Mouse (Mus musculus) lung, adult 10 weeks (tissue): ENCODE results near the gene Lrrtm1. TPM values are rescaled to one million over a fixed set of nuclear protein-coding genes. Genes with fewer than 3 reads are reported as not detected.

Experiments used
- polyA plus RNA-seq: library from polyadenylated mRNA; stranded (reverse); fragments of 350-450 nt; fragmentation: Illumina TruSeq; extraction: RNeasy Lipid Tissue Mini Kit (QIAGEN cat#74804); gene quantifications from one replicate; pipeline ENCODE4 v1.2.3, GENCODE M21; 2014; ENCODE audit warnings: low read depth, low replicate concordance; ENCODE audit not compliant: insufficient read depth

Gene Lrrtm1
- polyA plus RNA-seq = not detected

GRCm38 (mm10) chr6:77242601-77243406, at the start of gene Lrrtm1:
Lrrtm1 (plus strand) TSS chr6:77242689.

